Mouse (Mus musculus): ENCODE results near the gene Hrk.

The Hrk gene

DNA sequence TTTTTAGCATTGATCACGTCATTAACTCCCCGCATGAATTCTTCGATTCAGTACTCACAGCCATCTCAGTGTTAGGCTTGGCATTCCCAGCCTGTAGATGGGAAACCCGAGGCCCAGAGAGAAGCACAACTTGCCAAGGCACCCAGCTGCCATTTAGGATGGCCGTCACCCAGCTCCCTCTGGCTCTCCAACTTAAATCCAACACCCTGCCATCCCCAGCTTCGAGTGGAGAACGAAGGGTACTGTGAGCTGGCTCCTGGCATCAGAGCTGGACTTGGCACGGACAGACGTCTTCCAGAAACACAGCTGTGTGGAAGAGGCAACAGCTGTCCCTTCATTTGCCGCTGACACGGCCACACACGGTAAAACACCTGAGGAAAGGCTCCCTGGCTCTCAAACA is at the start of gene Hrk:
Hrk (plus strand) TSS at position 68 of the 400 bp plus-strand sequence.
- no peak for DNase-seq

DNA sequence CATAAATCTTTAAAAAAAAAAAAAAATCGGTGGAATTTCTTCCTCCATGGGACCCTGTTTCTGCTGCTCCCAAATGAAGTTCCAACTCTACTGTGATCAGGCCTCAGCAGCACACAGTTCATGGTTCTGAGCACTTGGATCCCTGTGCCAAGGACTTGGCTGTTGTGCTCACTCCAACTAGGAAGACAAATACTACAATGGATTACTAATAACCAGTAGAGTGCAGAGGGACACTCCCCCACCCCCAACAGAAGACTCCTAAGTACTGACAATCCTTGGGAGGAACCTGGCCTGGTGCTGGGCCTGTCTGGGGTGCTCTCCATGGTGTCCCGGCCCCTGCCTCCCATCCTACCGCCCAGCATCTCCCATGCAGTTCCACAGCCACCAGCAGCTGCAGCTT is 46.1 kb upstream of the Hrk start:
- peak; percentile 24 for DNase-seq

DNA sequence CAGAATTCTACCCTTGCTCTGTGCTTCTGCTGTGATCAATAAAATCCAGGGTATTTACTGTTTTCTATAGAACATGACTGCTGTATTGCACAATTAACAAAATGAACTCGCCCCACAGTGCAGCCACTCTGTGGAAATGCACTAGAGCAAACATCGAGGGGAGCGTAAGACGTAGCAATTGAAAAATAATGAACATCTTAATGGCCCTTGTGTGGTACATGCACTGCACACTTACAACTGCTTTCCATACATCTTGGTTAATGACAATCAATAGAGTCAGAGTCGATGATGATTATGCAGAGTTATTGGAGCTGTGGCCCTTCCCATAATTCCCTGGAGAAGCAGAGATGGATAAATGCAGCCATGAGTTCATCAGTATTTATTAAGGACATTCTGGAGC is 45.5 kb upstream of the Hrk start:
- DNase-seq = no peak

- DNase-seq = no peak
These were observed 43.8 kb upstream of the Hrk start for GRCm38 (mm10) chr5:118120670-118121069.

GRCm38 (mm10) chr5:118121928-118122327 is 42.5 kb upstream of the Hrk start:
- no peak for DNase-seq

DNA sequence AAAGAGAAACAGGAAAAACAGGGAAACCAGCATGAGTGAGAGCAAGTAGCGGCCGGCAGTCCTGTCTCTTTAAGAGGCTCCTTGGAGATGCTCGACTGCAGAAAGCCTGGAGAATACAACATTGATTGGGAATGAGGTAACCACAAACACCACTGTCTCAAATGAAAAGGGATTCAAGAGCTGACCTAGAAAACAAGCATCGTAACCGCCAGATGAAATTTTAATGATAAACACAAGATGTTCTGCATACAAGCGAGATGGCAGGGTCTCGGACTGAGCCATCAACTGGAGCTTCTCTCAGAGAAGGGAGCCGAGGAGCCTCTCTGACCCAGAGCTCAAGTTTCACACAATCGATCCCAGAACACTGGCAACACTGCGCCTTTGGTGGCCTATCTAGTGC is 41.4 kb upstream of the Hrk start:
- DNase-seq = no peak

GRCm38 (mm10) chr5:118126671-118127070 is 37.8 kb upstream of the Hrk start:
- DNase-seq = no peak

- no peak for DNase-seq
These were observed 36.2 kb upstream of the Hrk start for GRCm38 (mm10) chr5:118128208-118128607.

DNA sequence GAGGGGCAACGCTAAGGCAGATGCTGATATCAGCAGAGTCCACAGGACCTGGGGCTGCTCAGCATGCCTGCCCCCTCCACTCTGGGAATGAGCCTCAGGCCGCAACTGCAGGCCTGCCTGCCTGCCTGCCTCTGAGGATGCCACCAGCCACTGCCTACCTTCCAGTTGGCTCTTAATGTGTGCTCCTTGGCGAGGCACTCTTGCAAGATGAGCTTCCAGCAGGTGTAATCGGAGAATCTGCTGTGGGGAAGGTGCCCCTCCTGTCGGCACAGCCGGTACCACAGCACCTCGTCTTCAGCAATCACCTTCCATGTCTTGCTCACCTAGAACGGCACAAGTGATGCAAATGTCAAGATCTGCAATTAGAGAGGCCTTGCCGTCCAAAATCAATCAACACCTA is 35.8 kb upstream of the Hrk start:
- DNase-seq = no peak

- no peak for DNase-seq
These were observed 28.1 kb upstream of the Hrk start for GRCm38 (mm10) chr5:118136391-118136790.

- DNase-seq = no peak
These were observed 24.8 kb upstream of the Hrk start for GRCm38 (mm10) chr5:118139630-118140029.

- DNase-seq = no peak
These were observed 22.0 kb upstream of the Hrk start for GRCm38 (mm10) chr5:118142471-118142870.

GRCm38 (mm10) chr5:118143211-118144026 is 21.0 kb upstream of the Hrk start:
- peak; percentile 79 for DNase-seq

GRCm38 (mm10) chr5:118144327-118144726 is 20.1 kb upstream of the Hrk start:
- no peak for DNase-seq

DNA sequence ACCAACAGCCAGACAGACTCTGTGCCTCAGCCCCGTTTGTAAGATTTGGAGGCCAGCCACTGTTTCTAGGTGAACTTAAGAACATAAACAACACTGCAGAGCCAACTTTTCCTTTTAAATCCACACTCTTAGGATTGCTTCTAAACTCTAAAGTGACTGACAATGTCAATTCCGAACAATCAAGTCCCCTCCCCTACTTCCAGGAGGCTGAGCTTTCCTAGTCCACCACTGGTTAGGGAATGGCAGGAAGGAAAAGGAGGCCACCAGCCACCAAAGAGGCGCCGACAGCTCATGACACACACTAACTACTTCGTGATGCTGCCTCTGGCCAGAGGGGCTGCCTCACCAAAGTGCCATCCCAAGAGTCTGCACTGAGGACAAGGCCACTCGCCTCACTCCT is 19.7 kb upstream of the Hrk start:
- no peak for DNase-seq

GRCm38 (mm10) chr5:118145458-118145857 is 19.0 kb upstream of the Hrk start:
- no peak for DNase-seq

GRCm38 (mm10) chr5:118145999-118146679 is 18.3 kb upstream of the Hrk start:
- DNase-seq = no peak

- no peak for DNase-seq
These were observed 17.2 kb upstream of the Hrk start for GRCm38 (mm10) chr5:118147264-118147663.

- DNase-seq = no peak
These were observed 14.7 kb upstream of the Hrk start for GRCm38 (mm10) chr5:118149711-118150110.

- DNase-seq = peak; percentile 82
These were observed 9.4 kb upstream of the Hrk start, which contains the start of gene Fbxw8 for GRCm38 (mm10) chr5:118154839-118155564. Fbxw8 (minus strand) TSS chr5:118155464.

GRCm38 (mm10) chr5:118155565-118155947 is 8.9 kb upstream of the Hrk start:
- no peak for DNase-seq

GRCm38 (mm10) chr5:118156976-118157375 is 7.5 kb upstream of the Hrk start:
- no peak for DNase-seq

- no peak for DNase-seq
These were observed 3.8 kb upstream of the Hrk start for GRCm38 (mm10) chr5:118160691-118161090.

DNA sequence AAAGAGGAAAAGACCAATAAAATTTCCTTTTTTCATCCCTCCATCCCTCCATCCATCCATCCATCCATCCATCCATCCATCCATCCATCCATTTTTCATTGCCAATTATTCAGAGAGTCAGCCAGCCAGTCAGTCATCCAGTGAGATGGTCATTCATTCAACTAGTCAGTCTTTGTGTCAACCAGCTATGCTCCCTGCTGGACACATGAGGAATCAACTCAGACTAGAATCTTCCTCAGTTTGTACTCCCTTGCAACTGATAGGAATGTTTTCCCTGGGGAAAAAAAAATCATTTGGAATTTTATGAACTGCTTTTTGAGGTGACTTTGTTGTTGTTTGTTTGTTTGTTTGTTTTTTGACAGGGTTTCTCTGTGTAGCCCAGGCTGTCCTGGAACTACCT is 1.0 kb downstream of the Hrk start:
- DNase-seq = no peak
